Mouse (Mus musculus) megakaryocyte progenitor cell, adult 5-6 weeks (primary cell): ENCODE measurements at regions not wholly inside any gene's neighbourhood (a gene's known extent, or its start where the extent isn't known, plus 50 kb on each side); places are given as distances from the start of the nearest gene placed in this dataset.
A peak's percentile ranks its signal among the peaks of the same experiment; 100 is the strongest.

Source experiments
- ATAC-seq: replicated peaks from 2 replicates; pipeline ENCODE4 v1.8.0; 2016; ENCODE audit warnings: mild to moderate bottlenecking, moderate TSS enrichment, inconsistent platforms; ENCODE audit not compliant: poor library complexity

- ATAC-seq, result no peak
These were observed 134.4 kb downstream of the Rchy1 start for GRCm38 (mm10) chr5:91828481-91828880.

GRCm38 (mm10) chr5:91826636-91827035 is 136.2 kb downstream of the Rchy1 start:
- no peak for ATAC-seq

GRCm38 (mm10) chr5:91822844-91823576 is 139.9 kb downstream of the Rchy1 start:
- no peak for ATAC-seq

GRCm38 (mm10) chr5:91818800-91819199 is 144.1 kb downstream of the Rchy1 start:
- ATAC-seq, result no peak

GRCm38 (mm10) chr5:91818195-91818594 is 144.7 kb downstream of the Rchy1 start:
- no peak for ATAC-seq

GRCm38 (mm10) chr5:91816376-91816950 is 146.4 kb downstream of the Rchy1 start:
- no peak for ATAC-seq

GRCm38 (mm10) chr5:91814956-91815355 is 147.9 kb downstream of the Rchy1 start:
- ATAC-seq, result no peak; the same call in none of the 2 replicates

GRCm38 (mm10) chr5:91814417-91814762 is 148.5 kb downstream of the Rchy1 start:
- peak; percentile 89 for ATAC-seq

- ATAC-seq, result peak; percentile 17; the same call in 1 of the 2 replicates
These were observed 149.1 kb downstream of the Rchy1 start for GRCm38 (mm10) chr5:91813547-91814416.

- ATAC-seq, result no peak
These were observed 155.5 kb downstream of the Rchy1 start for GRCm38 (mm10) chr5:91807070-91808065.

GRCm38 (mm10) chr5:91801297-91801980 is 161.4 kb downstream of the Rchy1 start:
- ATAC-seq, result no peak

- no peak for ATAC-seq
These were observed 165.5 kb downstream of the Rchy1 start for GRCm38 (mm10) chr5:91797362-91797761.

GRCm38 (mm10) chr5:91792732-91793131 is 170.1 kb downstream of the Rchy1 start:
- no peak for ATAC-seq

GRCm38 (mm10) chr5:91790412-91790811 is 172.5 kb downstream of the Rchy1 start:
- no peak for ATAC-seq

- no peak for ATAC-seq
These were observed 178.9 kb downstream of the Rchy1 start for GRCm38 (mm10) chr5:91783966-91784365.

- ATAC-seq, result no peak
These were observed 185.9 kb downstream of the Rchy1 start for GRCm38 (mm10) chr5:91776971-91777370.

- ATAC-seq, result no peak
These were observed 188.8 kb downstream of the Rchy1 start for GRCm38 (mm10) chr5:91774065-91774464.

GRCm38 (mm10) chr5:91767886-91768285 is 195.0 kb downstream of the Rchy1 start:
- no peak for ATAC-seq

GRCm38 (mm10) chr5:91767060-91767459 is 195.8 kb downstream of the Rchy1 start:
- ATAC-seq, result no peak

- no peak for ATAC-seq
These were observed 198.2 kb downstream of the Rchy1 start for GRCm38 (mm10) chr5:91764621-91765020.
